Comparison of ENCODE assay signal across 27 mouse cellular contexts in the genomic region with DNA sequence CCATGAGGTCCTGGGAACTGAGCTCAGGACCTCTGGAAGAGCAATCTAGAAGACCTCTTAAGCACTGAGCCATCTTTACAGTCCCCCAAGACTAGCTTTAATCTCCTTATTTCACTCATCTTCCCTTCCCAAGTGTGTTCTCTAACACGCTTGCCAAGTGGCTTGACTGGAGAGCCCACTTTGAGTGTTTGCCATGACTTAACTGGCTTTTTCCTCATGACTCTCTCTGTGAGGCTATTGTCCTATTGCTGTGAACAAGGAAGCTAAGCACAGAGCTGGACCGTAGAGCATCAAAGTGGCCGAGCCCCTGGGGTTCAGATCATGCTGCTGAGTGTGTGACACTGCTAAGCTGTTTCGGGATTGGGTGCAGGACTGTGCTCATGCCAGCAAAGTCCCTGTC. TPM values are rescaled to one million over a fixed set of nuclear protein-coding genes. Genes with fewer than 3 reads are reported as not detected.
DNase-seq lines count a peak whose midpoint lies in the region; ATAC-seq and TF ChIP-seq lines count a peak whose summit lies in the region.
"Had no signal": no experiment of that assay in that cellular context is flagged by ENCODE, and none has a peak within 500 bp of the region (broad histone marks: within the 10 kb centered on the region; RNA-seq: fewer than 3 reads in every experiment).

No protein-coding gene starts in this region.

- H3K4me1 ChIP-seq in forebrain, embryonic 11.5 days (replicated peaks; ENCODE audit: control insufficient read depth, insufficient read depth, low read length), result no peaks in the 10 kb centered on the region
- H3K4me1 ChIP-seq in forebrain, embryonic 15.5 days, result 0 out of 2 replicates have a peak, but pooled peaks cover 4% of the 10 kb centered on the region
- H3K4me1 ChIP-seq in hindbrain, postnatal 0 days (ENCODE audit: insufficient read depth, low read length), result peaks cover 8% of the 10 kb centered on the region
- H3K4me1 ChIP-seq in hindbrain, embryonic 16.5 days (ENCODE audit: control insufficient read depth, insufficient read depth, low read depth, low read length), result peaks cover 5% of the 10 kb centered on the region; the same call in 1 of the 2 replicates
- no peaks in the 10 kb centered on the region for H3K4me1 ChIP-seq in neural tube, embryonic 14.5 days (ENCODE audit: control insufficient read depth, insufficient read depth, low read length)
- H3K4me1 ChIP-seq: intestine, embryonic 15.5 days had no signal

- no peak for TF ChIP-seq CTCF in hindbrain, postnatal 0 days (IDR thresholded peaks at IDR 0.05; ENCODE audit: low read depth)

- no peak overlapping the region for H3K9ac ChIP-seq in forebrain, embryonic 11.5 days (ENCODE audit: low read length)
- H3K9ac ChIP-seq in forebrain, embryonic 15.5 days (replicated peaks), result no peak overlapping the region
- H3K9ac ChIP-seq in hindbrain, postnatal 0 days (replicated peaks; ENCODE audit: low read length), result no peak overlapping the region
- no peak overlapping the region for H3K9ac ChIP-seq in hindbrain, embryonic 16.5 days (ENCODE audit: low read depth, low read length)
- no peak overlapping the region for H3K9ac ChIP-seq in neural tube, embryonic 14.5 days (replicated peaks; ENCODE audit: low read depth, low read length)
- H3K9ac ChIP-seq: embryonic facial prominence, embryonic 12.5 days; hindbrain, embryonic 15.5 days; intestine, embryonic 15.5 days; liver, embryonic 13.5 days; lung, embryonic 14.5 days; neural tube, embryonic 15.5 days had no signal

- peaks cover 2% of the 10 kb centered on the region; the same call in 1 of the 2 replicates for H3K36me3 ChIP-seq in forebrain, embryonic 11.5 days (ENCODE audit: control insufficient read depth, insufficient read depth, low read length)
- peaks cover 11% of the 10 kb centered on the region for H3K36me3 ChIP-seq in forebrain, embryonic 15.5 days
- H3K36me3 ChIP-seq in hindbrain, postnatal 0 days (ENCODE audit: insufficient read depth, low read length), result peaks cover 5% of the 10 kb centered on the region; the same call in 1 of the 2 replicates
- peaks cover 7% of the 10 kb centered on the region; the same call in 1 of the 2 replicates for H3K36me3 ChIP-seq in hindbrain, embryonic 16.5 days (ENCODE audit: control insufficient read depth, insufficient read depth, low read length)
- peaks cover 6% of the 10 kb centered on the region; the same call in 1 of the 2 replicates for H3K36me3 ChIP-seq in neural tube, embryonic 14.5 days (ENCODE audit: control insufficient read depth, insufficient read depth, low read length)

- H3K4me2 ChIP-seq in forebrain, embryonic 11.5 days (ENCODE audit: low read depth, low read length, severe bottlenecking), result no peak overlapping the region
- no peak overlapping the region for H3K4me2 ChIP-seq in forebrain, embryonic 15.5 days (replicated peaks)
- no peak overlapping the region for H3K4me2 ChIP-seq in hindbrain, postnatal 0 days (ENCODE audit: low read depth, low read length)
- H3K4me2 ChIP-seq in hindbrain, embryonic 16.5 days (ENCODE audit: low read length), result no peak overlapping the region
- no peak overlapping the region for H3K4me2 ChIP-seq in neural tube, embryonic 14.5 days (ENCODE audit: low read depth, low read length)
- H3K4me2 ChIP-seq: embryonic facial prominence, embryonic 12.5 days; hindbrain, embryonic 15.5 days; intestine, embryonic 15.5 days; limb, embryonic 13.5 days; liver, embryonic 13.5 days; lung, embryonic 14.5 days; neural tube, embryonic 15.5 days had no signal

- H3K9me3 ChIP-seq in forebrain, embryonic 11.5 days (ENCODE audit: control insufficient read depth, low read length), result no peaks in the 10 kb centered on the region
- no peaks in the 10 kb centered on the region for H3K9me3 ChIP-seq in forebrain, embryonic 15.5 days
- no peaks in the 10 kb centered on the region for H3K9me3 ChIP-seq in hindbrain, postnatal 0 days (ENCODE audit: low read length)
- no peaks in the 10 kb centered on the region for H3K9me3 ChIP-seq in hindbrain, embryonic 16.5 days (ENCODE audit: control insufficient read depth, low read length)
- no peaks in the 10 kb centered on the region for H3K9me3 ChIP-seq in neural tube, embryonic 14.5 days (ENCODE audit: control insufficient read depth, low read length)
- H3K9me3 ChIP-seq: embryonic facial prominence, embryonic 12.5 days; G1E; hindbrain, embryonic 15.5 days; intestine, embryonic 15.5 days; limb, embryonic 13.5 days; liver, embryonic 13.5 days; midbrain, embryonic 10.5 days; neural tube, embryonic 15.5 days had no signal

- WGBS in forebrain, embryonic 11.5 days, result 90% methylated on average over 4 of the region's 4 CpGs
- WGBS in forebrain, embryonic 15.5 days, result 85% methylated on average over 4 of the region's 4 CpGs
- 77% methylated on average over 4 of the region's 4 CpGs for WGBS in hindbrain, postnatal 0 days
- 84% methylated on average over 4 of the region's 4 CpGs for WGBS in hindbrain, embryonic 16.5 days
- 92% methylated on average over 4 of the region's 4 CpGs for WGBS in neural tube, embryonic 14.5 days

- no peak for ATAC-seq in forebrain, embryonic 11.5 days (replicated peaks; ENCODE audit: low FRiP score)
- ATAC-seq in forebrain, embryonic 15.5 days (replicated peaks), result no peak
- no peak for ATAC-seq in hindbrain, postnatal 0 days
- ATAC-seq in hindbrain, embryonic 16.5 days, result no peak
- ATAC-seq in neural tube, embryonic 14.5 days (ENCODE audit: low read depth), result no peak
- ATAC-seq: forebrain, embryonic 16.5 days; intestine, embryonic 15.5 days; midbrain, embryonic 16.5 days had no signal

- no peak overlapping the region for H3K27ac ChIP-seq in forebrain, embryonic 11.5 days (ENCODE audit: low read depth, low read length)
- H3K27ac ChIP-seq in forebrain, embryonic 15.5 days (replicated peaks), result no peak overlapping the region
- H3K27ac ChIP-seq in hindbrain, postnatal 0 days, result peak overlapping the region; percentile 6; the same call in 1 of the 2 replicates
- H3K27ac ChIP-seq in hindbrain, embryonic 16.5 days (ENCODE audit: low read depth, low read length), result no peak overlapping the region
- 0 out of 2 replicates have a peak overlapping the region, but pooled peaks have one; percentile 2 for H3K27ac ChIP-seq in neural tube, embryonic 14.5 days (ENCODE audit: low read depth, low read length)
- H3K27ac ChIP-seq: embryonic facial prominence, embryonic 12.5 days; hindbrain, embryonic 15.5 days; intestine, embryonic 15.5 days; kidney, postnatal 0 days; limb, embryonic 13.5 days; liver, embryonic 13.5 days; midbrain, embryonic 10.5 days; neural tube, embryonic 15.5 days had no signal

- DNase-seq in forebrain, embryonic 11.5 days (ENCODE audit: low spot score), result peak; percentile 37
- DNase-seq in hindbrain, postnatal 0 days (ENCODE audit: low spot score), result no peak
- peak; percentile 54 to 56 for DNase-seq in lung, adult 18-20 months
- no peak for DNase-seq in lung, postnatal 10 days
- no peak for DNase-seq in neural tube, embryonic 10.5 days (ENCODE audit: extremely low spot score, low spot score)
- DNase-seq: adrenal gland, adult 8-10 months; cerebellum, adult 9-10 months; embryo, embryonic 11 days; gastrocnemius, postnatal 10 days; layer of hippocampus, adult 9-11 months; liver, embryonic 13.5 days; lung, embryonic 14.5 days; retina, postnatal 1 day; right cerebral cortex, postnatal 14 days had no signal

- H3K4me3 ChIP-seq in forebrain, embryonic 11.5 days (ENCODE audit: low read depth, low read length), result no peak overlapping the region
- H3K4me3 ChIP-seq in forebrain, embryonic 15.5 days, result no peak overlapping the region
- H3K4me3 ChIP-seq in hindbrain, postnatal 0 days (ENCODE audit: low read length), result no peak overlapping the region
- no peak overlapping the region for H3K4me3 ChIP-seq in hindbrain, embryonic 16.5 days (ENCODE audit: low read length)
- no peak overlapping the region for H3K4me3 ChIP-seq in neural tube, embryonic 14.5 days (ENCODE audit: low read depth, low read length)
- H3K4me3 ChIP-seq: embryonic facial prominence, embryonic 12.5 days; hindbrain, embryonic 15.5 days; intestine, embryonic 15.5 days; limb, embryonic 13.5 days; liver, embryonic 13.5 days; midbrain, embryonic 10.5 days; neural tube, embryonic 15.5 days had no signal

- no peaks in the 10 kb centered on the region for H3K27me3 ChIP-seq in forebrain, embryonic 11.5 days (ENCODE audit: control insufficient read depth, insufficient read depth, low read length)
- no peaks in the 10 kb centered on the region for H3K27me3 ChIP-seq in forebrain, embryonic 15.5 days
- H3K27me3 ChIP-seq in hindbrain, postnatal 0 days (ENCODE audit: insufficient read depth, low read length), result no peaks in the 10 kb centered on the region
- H3K27me3 ChIP-seq in hindbrain, embryonic 16.5 days (replicated peaks; ENCODE audit: control insufficient read depth, insufficient read depth, low read length), result no peaks in the 10 kb centered on the region
- H3K27me3 ChIP-seq in neural tube, embryonic 14.5 days (ENCODE audit: control insufficient read depth, insufficient read depth, low read length), result no peaks in the 10 kb centered on the region
- H3K27me3 ChIP-seq: embryonic facial prominence, embryonic 12.5 days; hindbrain, embryonic 15.5 days; intestine, embryonic 15.5 days; limb, embryonic 13.5 days; liver, embryonic 13.5 days; neural tube, embryonic 15.5 days had no signal

RNA-seq across cellular contexts. Expression of a gene that starts 28.2 kb away (rescaled TPM):
- 9.1 and 9.8 TPM in 2 replicates for polyA plus RNA-seq in forebrain, embryonic 11.5 days (2014; fragmentation: Nextera tagmentation; extraction: Ambion mirVana)
- 8.2 and 8.3 TPM in 2 replicates for polyA plus RNA-seq in forebrain, embryonic 15.5 days (2015; fragmentation: Nextera tagmentation; extraction: Ambion mirVana)
- 15.8 and 18.7 TPM in 2 replicates for total RNA-seq in hindbrain, postnatal 0 days (2014; rRNA removed)
- 6.9 and 7.2 TPM in 2 replicates for polyA plus RNA-seq in hindbrain, postnatal 0 days (2015; fragmentation: Nextera tagmentation; extraction: Ambion mirVana)
- polyA plus RNA-seq in hindbrain, embryonic 16.5 days (2015; fragmentation: Nextera tagmentation; extraction: Ambion mirVana), result 6.5 and 8.1 TPM in 2 replicates
- 9.2 and 9.9 TPM in 2 replicates for polyA plus RNA-seq in neural tube, embryonic 14.5 days (2014; fragmentation: Nextera tagmentation; extraction: Ambion mirVana)

RNA-seq across cellular contexts. Expression of a gene that starts 41.7 kb away (rescaled TPM):
- polyA plus RNA-seq in forebrain, embryonic 11.5 days (2014; fragmentation: Nextera tagmentation; extraction: Ambion mirVana), result 9.8 and 12.6 TPM in 2 replicates
- 17.6 and 17.8 TPM in 2 replicates for polyA plus RNA-seq in forebrain, embryonic 15.5 days (2015; fragmentation: Nextera tagmentation; extraction: Ambion mirVana)
- total RNA-seq in hindbrain, postnatal 0 days (2014; rRNA removed), result 5.1 and 8.3 TPM in 2 replicates
- polyA plus RNA-seq in hindbrain, postnatal 0 days (2015; fragmentation: Nextera tagmentation; extraction: Ambion mirVana), result 14.0 and 15.0 TPM in 2 replicates
- polyA plus RNA-seq in hindbrain, embryonic 16.5 days (2015; fragmentation: Nextera tagmentation; extraction: Ambion mirVana), result 17.7 and 20.1 TPM in 2 replicates
- 20.2 and 24.7 TPM in 2 replicates for polyA plus RNA-seq in neural tube, embryonic 14.5 days (2014; fragmentation: Nextera tagmentation; extraction: Ambion mirVana)

RNA-seq across cellular contexts. Expression of a gene that starts 41.8 kb away (rescaled TPM):
- 174 and 181 TPM in 2 replicates for polyA plus RNA-seq in forebrain, embryonic 11.5 days (2014; fragmentation: Nextera tagmentation; extraction: Ambion mirVana)
- polyA plus RNA-seq in forebrain, embryonic 15.5 days (2015; fragmentation: Nextera tagmentation; extraction: Ambion mirVana), result 252 and 266 TPM in 2 replicates
- total RNA-seq in hindbrain, postnatal 0 days (2014; rRNA removed), result 90.5 and 111 TPM in 2 replicates
- 344 and 353 TPM in 2 replicates for polyA plus RNA-seq in hindbrain, postnatal 0 days (2015; fragmentation: Nextera tagmentation; extraction: Ambion mirVana)
- 314 and 353 TPM in 2 replicates for polyA plus RNA-seq in hindbrain, embryonic 16.5 days (2015; fragmentation: Nextera tagmentation; extraction: Ambion mirVana)
- polyA plus RNA-seq in neural tube, embryonic 14.5 days (2014; fragmentation: Nextera tagmentation; extraction: Ambion mirVana), result 325 and 347 TPM in 2 replicates

RNA-seq across cellular contexts. Expression of a gene that starts 48.1 kb away (rescaled TPM):
- 5.2 and 7.5 TPM in 2 replicates for polyA plus RNA-seq in forebrain, embryonic 11.5 days (2014; fragmentation: Nextera tagmentation; extraction: Ambion mirVana)
- polyA plus RNA-seq in forebrain, embryonic 15.5 days (2015; fragmentation: Nextera tagmentation; extraction: Ambion mirVana), result 4.2 and 4.5 TPM in 2 replicates
- 30.3 and 30.6 TPM in 2 replicates for total RNA-seq in hindbrain, postnatal 0 days (2014; rRNA removed)
- polyA plus RNA-seq in hindbrain, postnatal 0 days (2015; fragmentation: Nextera tagmentation; extraction: Ambion mirVana), result 6.5 TPM in 2 replicates
- 5.3 and 6.0 TPM in 2 replicates for polyA plus RNA-seq in hindbrain, embryonic 16.5 days (2015; fragmentation: Nextera tagmentation; extraction: Ambion mirVana)
- 5.5 and 7.1 TPM in 2 replicates for polyA plus RNA-seq in neural tube, embryonic 14.5 days (2014; fragmentation: Nextera tagmentation; extraction: Ambion mirVana)

RNA-seq across cellular contexts. Expression of a gene that starts 59.3 kb away (rescaled TPM):
- polyA plus RNA-seq in forebrain, embryonic 11.5 days (2014; fragmentation: Nextera tagmentation; extraction: Ambion mirVana), result 65.0 and 77.7 TPM in 2 replicates
- polyA plus RNA-seq in forebrain, embryonic 15.5 days (2015; fragmentation: Nextera tagmentation; extraction: Ambion mirVana), result 47.7 and 52.4 TPM in 2 replicates
- total RNA-seq in hindbrain, postnatal 0 days (2014; rRNA removed), result 19.5 and 49.9 TPM in 2 replicates
- polyA plus RNA-seq in hindbrain, postnatal 0 days (2015; fragmentation: Nextera tagmentation; extraction: Ambion mirVana), result 43.0 and 44.3 TPM in 2 replicates
- 35.3 and 40.9 TPM in 2 replicates for polyA plus RNA-seq in hindbrain, embryonic 16.5 days (2015; fragmentation: Nextera tagmentation; extraction: Ambion mirVana)
- 44.7 and 48.2 TPM in 2 replicates for polyA plus RNA-seq in neural tube, embryonic 14.5 days (2014; fragmentation: Nextera tagmentation; extraction: Ambion mirVana)

Comparison
In these comparisons a context has a peak if more than half of its experiments do, and no peak if none do; other contexts are left out.
1. DNase-seq: peak in forebrain, embryonic 11.5 days (single experiment) and lung, adult 18-20 months (2 of 2); none in hindbrain, postnatal 0 days (single experiment), lung, postnatal 10 days (single experiment) and neural tube, embryonic 10.5 days (single experiment).
2. H3K27ac ChIP-seq: peak in hindbrain, postnatal 0 days (single experiment) and neural tube, embryonic 14.5 days (single experiment); none in forebrain, embryonic 11.5 days (single experiment), forebrain, embryonic 15.5 days (single experiment) and hindbrain, embryonic 16.5 days (single experiment).